Mouse (Mus musculus) embryonic fibroblast, embryonic 13.5 days (primary cell): ENCODE data around the gene Bcorl1. TPM values are rescaled to one million over a fixed set of nuclear protein-coding genes. Genes with fewer than 3 reads are reported as not detected.

Experiments used
- H3K27ac ChIP-seq: 2 replicates; pipeline ENCODE4 v1.5.1; 2012; ENCODE audit warnings: low read length, control low read depth, inconsistent platforms; ENCODE audit not compliant: insufficient read depth
- H3K4me1 ChIP-seq: 2 replicates; pipeline ENCODE4 v1.6.1; 2011; ENCODE audit warnings: low read length; ENCODE audit not compliant: control insufficient read depth, insufficient read depth
- H3K4me3 ChIP-seq: 2 replicates; pipeline ENCODE4 v1.5.1; 2011; ENCODE audit warnings: mild to moderate bottlenecking, control low read depth, low read length; ENCODE audit not compliant: insufficient read depth
- CTCF ChIP-seq: IDR thresholded peaks from 2 replicates; pipeline ENCODE4 v1.5.1; 2011; ENCODE audit warnings: mild to moderate bottlenecking, control low read depth, low read length, moderate library complexity, borderline replicate concordance; ENCODE audit not compliant: insufficient read depth
- POLR2A ChIP-seq: IDR thresholded peaks from 2 replicates; pipeline ENCODE4 v1.6.1; 2011; ENCODE audit warnings: low read depth, mild to moderate bottlenecking, control low read depth, low read length, moderate library complexity
- polyA plus RNA-seq: library from polyadenylated mRNA; stranded (reverse); fragments of >200 nt; gene quantifications from 2 replicates; pipeline ENCODE4 v1.2.4, GENCODE M21; 2011; ENCODE audit warnings: low read depth; ENCODE audit not compliant: missing spikeins, insufficient read length

Bcorl1 gene
- polyA plus RNA-seq: 9.2 and 9.7 TPM in 2 replicates

GRCm38 (mm10) chrX:48341141-48341540, at the start of gene Bcorl1:
Gene Bcorl1 (plus strand): TSS chrX:48341358.
- no peaks in the 10 kb centered on the region for H3K4me1 ChIP-seq
- H3K27ac ChIP-seq: no peak within 1 kb of the TSS
- no peak for TF ChIP-seq CTCF
- TF ChIP-seq POLR2A: no peak
- H3K4me3 ChIP-seq: peak within 1 kb of the TSS; percentile 76

GRCm38 (mm10) chrX:48291413-48291812, 49.7 kb upstream of the Bcorl1 start:
- no peaks in the 10 kb centered on the region for H3K4me1 ChIP-seq
- TF ChIP-seq POLR2A (no peak), CTCF (no peak)
- no peak overlapping the region for H3K27ac ChIP-seq
- H3K4me3 ChIP-seq: no peak overlapping the region

GRCm38 (mm10) chrX:48305356-48305755, 35.8 kb upstream of the Bcorl1 start:
- H3K4me3 ChIP-seq: no peak overlapping the region
- TF ChIP-seq POLR2A: no peak
- TF ChIP-seq CTCF: no peak
- no peak overlapping the region for H3K27ac ChIP-seq
- no peaks in the 10 kb centered on the region for H3K4me1 ChIP-seq

GRCm38 (mm10) chrX:48310706-48311517, 30.2 kb upstream of the Bcorl1 start:
- H3K4me3 ChIP-seq: no peak overlapping the region
- no peaks in the 10 kb centered on the region for H3K4me1 ChIP-seq
- no peak for TF ChIP-seq POLR2A
- TF ChIP-seq CTCF: no peak
- H3K27ac ChIP-seq: no peak overlapping the region

- Histone ChIP-seq H3K4me1 (no peaks in the 10 kb centered on the region), H3K4me3 (no peak overlapping the region), H3K27ac (no peak overlapping the region)
- TF ChIP-seq POLR2A (no peak), CTCF (no peak)
Measured at GRCm38 (mm10) chrX:48311727-48312126, 29.4 kb upstream of the Bcorl1 start.

- H3K27ac ChIP-seq: no peak overlapping the region
- peak overlapping the region; percentile 38 for H3K4me3 ChIP-seq
- TF ChIP-seq CTCF (no peak), POLR2A (peak; percentile 55)
- no peaks in the 10 kb centered on the region for H3K4me1 ChIP-seq
Measured at GRCm38 (mm10) chrX:48314530-48315079, 26.6 kb upstream of the Bcorl1 start.

GRCm38 (mm10) chrX:48317444-48317843, 23.7 kb upstream of the Bcorl1 start:
- no peaks in the 10 kb centered on the region for H3K4me1 ChIP-seq
- H3K4me3 ChIP-seq: no peak overlapping the region
- TF ChIP-seq POLR2A: no peak
- TF ChIP-seq CTCF: no peak
- no peak overlapping the region for H3K27ac ChIP-seq

GRCm38 (mm10) chrX:48318194-48318593, 23.0 kb upstream of the Bcorl1 start:
- Histone ChIP-seq H3K27ac (no peak overlapping the region), H3K4me3 (no peak overlapping the region), H3K4me1 (no peaks in the 10 kb centered on the region)
- TF ChIP-seq POLR2A (no peak), CTCF (no peak)

- peak overlapping the region; percentile 76; the same call in 1 of the 2 replicates for H3K4me3 ChIP-seq
- TF ChIP-seq CTCF (no peak), POLR2A (no peak)
- no peak overlapping the region for H3K27ac ChIP-seq
- no peaks in the 10 kb centered on the region for H3K4me1 ChIP-seq
Measured at GRCm38 (mm10) chrX:48340441-48341049, 613 bp upstream of the Bcorl1 start.
